Mouse (Mus musculus) cerebellum, postnatal 14 days (tissue): ENCODE measurements around the gene Iars2.

ENCODE experiments used
- DNase-seq, 2 experiments: peaks; one replicate each; pipeline ENCODE4 v3.0.0; 2021; ENCODE audit warnings: mixed read lengths in 2 of 2

Iars2 gene

DNA sequence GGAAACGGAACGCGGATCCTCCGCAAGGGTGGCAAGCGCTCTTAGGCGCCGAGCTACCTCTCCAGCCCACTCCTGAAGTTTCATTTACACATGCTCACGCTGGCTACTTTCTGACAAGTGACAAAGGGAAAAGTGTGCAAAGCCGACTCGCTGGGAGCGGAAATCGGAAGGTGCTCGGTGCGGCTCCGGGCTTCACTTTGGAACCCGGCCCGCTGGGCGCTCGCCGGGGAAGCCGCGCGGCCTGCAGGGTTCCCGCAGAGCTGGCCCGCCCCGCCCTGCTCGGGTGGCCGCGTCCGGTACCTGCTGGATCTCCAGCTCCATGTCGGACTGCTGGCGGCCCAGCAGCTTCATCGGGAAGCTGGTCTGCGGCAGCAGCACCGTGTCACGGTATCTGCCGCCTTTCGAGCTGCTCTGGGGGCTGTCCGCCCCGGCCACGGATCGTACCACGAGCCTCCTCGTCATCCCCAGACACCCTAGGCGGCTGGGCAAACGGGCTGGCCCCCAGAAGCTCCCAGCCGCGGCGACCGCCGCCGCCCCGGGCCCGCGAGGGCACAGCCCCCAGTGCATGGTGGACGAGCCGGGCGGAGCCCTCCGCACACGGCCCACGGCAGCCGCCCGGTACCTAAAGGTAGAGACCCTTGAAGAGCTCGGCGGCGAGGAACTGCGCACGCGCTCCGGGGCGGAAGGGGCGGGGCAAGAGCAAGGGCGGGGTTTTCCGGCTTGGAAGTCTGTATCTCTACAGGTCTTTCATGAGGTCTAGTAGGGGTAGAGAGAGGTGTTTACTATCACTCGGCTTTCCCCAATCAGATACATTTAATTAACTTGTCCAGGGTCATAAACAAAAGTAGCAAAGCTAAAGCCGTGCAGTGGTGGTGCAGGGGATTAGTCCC, at the start of gene Iars2:
TSS of gene Iars2 (minus strand) at position 676 of the 890 bp plus-strand sequence.
- peak; percentile 95 to 96 for DNase-seq

DNA sequence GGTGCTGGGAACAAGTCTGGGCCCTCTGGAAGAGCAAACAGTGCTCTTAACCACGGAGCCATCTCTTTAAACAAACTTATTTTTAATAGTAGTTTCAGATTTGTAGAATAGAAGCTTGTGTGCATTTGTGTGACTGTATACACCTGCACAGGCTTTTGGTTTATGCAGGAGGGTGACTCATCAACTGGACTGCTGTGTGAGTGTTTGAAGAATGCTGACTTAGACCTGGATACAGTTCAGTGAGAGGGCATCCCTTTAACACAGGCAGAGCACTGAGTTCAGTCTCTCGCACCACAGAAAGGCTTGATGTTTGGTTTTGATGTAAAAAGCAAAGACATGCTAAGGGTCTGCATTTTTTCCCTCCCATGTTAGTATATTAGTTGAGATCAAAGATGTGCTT, 48.2 kb upstream of the Iars2 start:
- no peak for DNase-seq

DNA sequence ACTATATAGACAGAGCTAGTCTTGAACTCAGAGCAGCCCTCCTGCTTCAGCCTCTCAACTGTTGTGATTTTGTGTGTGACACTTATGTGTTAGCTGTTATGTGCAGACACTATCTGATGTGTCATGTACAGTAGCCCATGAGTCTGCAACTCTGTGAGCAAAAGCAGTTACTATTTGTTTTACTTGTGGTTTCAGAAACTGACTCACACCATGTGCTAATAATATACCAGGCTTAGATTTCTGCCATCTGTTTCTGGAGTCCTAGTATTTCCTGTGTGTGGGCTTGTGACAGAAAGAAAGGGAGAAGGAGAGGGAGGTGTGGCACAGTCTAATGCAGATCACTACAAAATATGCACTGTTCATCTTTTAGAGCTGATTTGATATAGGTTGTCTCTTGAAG, 47.2 kb upstream of the Iars2 start:
- no peak for DNase-seq

DNA sequence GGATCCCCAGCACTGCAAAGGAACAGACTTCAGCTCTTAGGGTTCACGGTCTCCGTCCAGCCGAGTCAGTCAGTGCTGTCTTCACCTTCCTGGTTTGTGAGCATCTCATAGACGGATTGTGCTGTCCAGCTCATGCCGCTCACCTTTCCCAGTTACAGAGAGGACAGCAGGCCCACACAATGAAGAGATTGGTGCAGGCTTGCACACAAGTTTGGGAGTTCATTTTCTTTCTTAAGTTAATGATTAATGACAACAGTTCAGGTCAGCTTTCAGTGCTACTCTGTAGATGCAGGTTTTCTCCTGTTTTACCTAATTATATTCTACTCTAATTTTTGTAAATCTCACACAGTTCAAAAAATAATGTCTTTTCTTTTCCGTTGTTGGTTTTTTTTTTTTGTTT, 40.8 kb upstream of the Iars2 start:
- no peak for DNase-seq

DNA sequence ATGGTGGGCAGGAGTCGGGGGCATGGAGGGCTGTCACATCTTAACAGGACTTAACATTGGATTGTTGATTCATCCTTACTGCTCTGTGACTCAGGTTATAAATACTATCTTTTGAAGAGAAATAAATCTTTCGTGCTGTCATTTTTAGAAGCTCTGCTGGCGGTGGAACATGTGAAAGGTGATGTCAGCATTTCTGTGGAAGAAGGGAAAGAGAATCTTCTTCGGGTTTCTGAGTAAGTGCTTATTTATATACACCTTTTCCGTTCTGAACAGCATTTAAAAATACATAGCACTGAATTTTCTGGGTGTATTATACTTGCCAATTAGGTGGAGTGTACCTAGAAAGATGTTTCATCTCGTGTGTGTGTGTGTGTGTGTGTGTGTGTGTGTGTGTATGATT, 38.2 kb upstream of the Iars2 start:
- DNase-seq, result no peak

DNA sequence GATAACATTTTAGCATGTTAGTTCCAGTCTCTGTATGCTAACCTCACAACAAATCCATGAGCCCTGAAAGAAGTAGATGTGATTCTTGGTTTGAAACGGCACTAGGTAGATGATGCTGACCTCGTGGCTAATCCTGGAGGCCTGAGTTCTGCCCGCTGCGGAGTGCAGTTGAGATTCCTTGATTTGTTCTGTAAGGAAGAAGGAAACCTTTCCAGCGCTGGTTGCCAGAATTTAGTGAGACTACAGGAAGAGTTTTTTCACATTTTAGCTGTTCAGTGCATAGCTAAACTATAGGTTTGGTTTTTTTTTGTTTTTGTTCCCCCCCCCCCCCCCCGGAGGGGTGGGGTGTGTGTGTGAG, 35.0 kb upstream of the Iars2 start:
- DNase-seq, result peak in 1 of 2 experiments; percentile 5

DNA sequence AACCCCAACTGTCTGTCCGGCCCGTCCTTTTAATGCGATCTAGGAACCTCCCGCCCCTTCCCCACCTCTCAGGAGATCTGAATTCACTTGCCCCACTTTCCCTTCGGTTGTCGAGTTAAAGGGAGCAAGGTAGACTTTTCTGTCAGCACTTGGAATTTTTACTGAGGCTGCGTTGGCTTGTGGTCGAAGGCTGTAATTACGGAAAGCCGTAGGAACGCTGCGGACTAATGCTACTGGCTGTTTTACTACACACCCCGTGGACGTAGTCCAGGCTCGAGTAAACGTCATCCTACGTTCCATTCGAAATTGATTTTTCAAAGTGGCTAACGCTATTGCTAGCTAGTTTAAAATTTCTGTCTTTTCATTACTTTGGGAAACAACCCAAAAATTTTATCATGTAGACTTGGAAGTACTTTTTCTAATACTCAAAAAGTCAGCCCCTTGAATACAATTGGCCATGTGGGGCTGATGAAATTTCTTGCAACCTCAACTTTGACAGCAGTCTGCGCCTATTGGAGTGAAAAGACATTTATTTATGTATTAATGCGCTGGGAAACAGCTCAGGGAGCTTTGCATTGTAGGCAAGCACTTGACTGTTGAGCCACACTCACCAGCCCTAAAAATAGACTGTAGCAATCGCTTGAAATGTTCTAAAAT, 34.5 kb upstream of the Iars2 start:
- peak; percentile 54 to 65 for DNase-seq

DNA sequence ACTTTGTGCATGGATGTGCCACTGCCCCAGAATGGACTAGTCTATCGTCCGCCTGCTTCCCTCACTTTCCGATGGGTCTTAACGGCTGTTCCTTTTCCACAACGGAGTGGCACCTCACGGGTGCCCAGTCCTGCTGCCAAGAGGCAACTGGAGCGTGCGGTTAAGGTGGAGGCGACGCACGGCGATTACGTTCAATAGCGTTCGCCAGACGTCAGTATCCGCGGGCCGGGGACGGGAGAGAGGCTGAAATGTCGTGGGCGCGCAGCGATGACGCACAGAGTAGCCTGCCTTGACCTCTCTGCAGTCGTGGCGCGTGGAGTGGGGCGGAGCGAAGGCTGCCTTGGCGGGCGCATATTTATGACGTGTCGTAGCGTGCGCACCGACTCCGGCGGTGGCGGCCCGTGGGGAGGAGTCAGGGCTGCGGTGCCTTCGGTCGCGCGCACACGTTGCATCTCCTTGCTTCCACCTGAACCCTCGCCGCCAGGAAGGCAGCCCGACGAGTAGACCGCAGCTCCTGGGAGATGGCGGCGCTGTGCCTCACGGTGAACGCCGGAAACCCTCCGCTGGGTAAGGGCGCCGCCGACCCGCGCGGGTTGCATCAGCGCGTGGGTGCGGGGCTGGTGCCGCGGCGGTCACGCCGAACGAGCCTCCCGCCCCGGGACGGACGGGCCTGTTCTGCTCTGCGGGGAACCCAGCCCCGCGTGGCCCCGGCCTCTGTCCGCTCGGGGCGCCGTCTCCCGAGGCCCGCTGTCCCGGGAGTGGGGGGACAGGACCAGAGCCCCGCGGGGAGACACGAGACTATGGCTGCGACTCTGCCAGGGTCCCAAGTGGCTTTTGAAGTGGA, 33.7 kb upstream of the Iars2 start, which contains the start of gene Eprs:
TSS of gene Eprs (plus strand) at position 368 of the 844 bp plus-strand sequence.
- peak; percentile 99 for DNase-seq

DNA sequence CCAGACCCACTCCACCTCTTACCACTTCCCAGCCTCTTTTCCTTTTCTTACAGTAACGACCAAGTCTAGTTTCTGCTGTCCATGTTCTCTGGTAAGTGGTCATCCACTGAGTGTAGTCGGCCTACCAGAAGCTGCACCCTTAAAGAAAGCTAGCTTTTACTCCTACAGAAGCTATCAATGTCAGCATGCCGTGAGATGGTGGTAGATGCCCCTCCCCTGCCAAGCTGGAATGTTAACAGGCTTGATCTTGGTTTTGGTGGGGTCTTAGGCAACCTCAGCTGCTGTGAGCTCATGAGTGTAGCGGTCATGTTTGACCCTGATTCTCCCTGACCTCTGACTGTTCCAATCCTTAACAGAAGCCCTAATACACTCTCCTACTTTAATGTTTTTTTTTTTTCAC, 29.0 kb upstream of the Iars2 start:
- DNase-seq, result no peak

DNA sequence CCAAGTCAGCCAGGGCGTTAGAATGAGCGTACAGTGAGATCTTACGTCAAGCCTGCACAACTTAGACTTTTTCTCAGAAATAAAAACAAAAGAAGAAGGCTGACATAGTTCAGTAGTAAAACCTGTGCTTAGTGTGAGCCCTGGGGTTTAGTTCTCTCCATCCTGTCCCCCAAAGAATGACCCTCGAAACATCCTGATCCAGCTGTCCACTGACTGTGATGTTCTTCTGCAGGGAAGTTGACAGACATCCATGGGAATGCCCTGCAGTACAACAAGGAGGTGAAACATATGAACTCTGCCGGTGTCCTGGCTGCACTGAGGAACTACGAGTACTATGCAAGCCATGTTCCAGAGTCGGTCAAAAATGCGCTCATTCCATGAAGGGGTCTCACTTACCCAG, 27.1 kb upstream of the Iars2 start:
- DNase-seq, result no peak

DNA sequence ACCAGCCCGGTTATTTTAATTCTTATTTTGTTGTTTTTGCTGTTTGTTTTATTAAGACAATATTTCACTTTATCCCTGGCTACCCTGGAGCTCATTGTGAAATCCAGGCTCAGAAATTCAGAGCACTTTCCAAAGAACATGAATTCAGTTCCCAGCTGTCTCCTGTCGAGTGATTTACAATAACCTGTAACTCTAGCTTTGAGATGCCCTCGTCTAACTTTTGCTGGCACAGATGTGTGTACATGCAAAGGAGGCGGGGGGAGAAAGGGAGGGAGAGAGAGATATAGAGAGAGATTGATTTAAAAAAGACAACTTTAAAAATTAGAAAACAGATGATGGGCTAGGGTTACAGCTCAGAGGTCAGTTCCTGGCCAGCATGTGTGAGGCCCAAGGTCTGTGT, 25.5 kb upstream of the Iars2 start:
- no peak for DNase-seq

DNA sequence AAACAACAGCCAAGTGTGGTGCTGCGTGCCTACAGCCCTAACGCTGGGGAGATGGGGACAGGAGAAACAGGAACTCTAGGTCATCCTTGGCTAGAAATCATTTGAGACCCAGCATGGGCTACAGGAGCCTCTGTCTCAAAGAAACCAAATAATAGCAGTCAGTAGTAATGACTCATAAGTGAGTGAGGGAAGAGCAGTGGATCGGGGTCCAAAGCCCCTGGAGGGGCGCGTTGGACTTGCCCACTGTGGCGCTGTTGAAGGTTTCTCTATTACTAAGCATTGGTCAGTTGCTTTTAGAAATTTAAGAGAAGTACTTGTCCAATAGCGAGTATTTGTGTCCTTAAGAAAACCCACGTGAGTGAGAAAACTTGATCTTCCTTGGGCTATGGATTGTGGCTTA, 24.2 kb upstream of the Iars2 start:
- DNase-seq, result no peak

DNA sequence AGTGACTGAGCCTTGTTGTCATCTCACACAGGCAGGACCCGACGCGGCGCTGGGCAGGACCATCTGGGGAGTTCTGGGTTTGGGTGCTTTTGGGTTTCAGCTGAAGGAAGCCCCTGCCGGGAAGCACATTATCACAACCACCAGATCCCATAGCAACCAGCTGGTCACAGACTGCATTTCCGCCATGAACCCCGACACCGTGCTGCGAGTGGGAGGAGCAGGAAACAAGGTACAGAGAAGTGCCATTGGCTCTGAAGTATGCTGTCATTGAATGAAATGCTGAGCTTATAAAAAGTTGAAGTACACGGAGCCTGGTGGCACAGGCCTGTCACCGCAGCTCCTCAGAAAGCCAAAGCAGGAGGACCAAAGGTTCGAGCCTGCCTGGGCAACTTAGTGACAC, 23.0 kb upstream of the Iars2 start:
- no peak for DNase-seq

DNA sequence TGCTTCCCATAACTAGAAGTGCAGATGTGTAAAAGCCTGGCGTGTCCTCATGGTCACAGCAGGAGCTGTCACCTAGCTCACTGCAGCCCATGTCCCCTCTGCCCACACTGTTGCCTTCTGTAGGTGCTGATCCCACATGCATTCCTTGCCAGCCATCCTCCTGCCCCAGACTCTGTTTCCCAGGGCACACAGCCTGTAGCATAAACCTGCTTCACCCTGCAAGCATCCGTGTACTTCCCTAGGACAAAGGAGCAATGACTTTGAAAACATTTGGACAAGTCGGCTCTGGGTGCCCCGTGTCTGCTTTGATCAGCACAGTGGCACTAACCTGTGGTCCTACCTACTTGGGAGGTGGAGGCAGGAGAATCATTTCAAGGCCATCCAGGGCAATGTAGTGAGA, 21.4 kb upstream of the Iars2 start:
- DNase-seq, result no peak

DNA sequence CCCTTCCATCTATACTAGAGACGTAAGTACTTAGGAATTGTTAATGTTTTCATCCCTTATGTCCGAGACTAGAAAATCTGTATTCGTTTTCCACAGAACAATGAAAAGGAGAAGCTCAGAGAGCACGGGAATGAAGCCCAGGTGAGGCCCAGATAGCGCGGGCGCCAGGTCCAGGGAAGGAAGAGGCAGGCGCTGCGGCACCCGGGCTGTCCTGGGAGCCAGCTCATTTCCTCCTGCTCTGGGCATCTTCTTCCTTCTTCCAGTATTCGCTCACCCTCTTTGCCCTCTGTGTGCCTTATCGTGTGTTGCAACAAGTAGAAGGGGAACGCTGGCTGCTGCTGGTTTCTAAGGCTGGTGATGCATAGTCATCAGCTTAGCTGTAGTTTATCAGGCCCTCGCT, 20.5 kb upstream of the Iars2 start:
- DNase-seq, result no peak

DNA sequence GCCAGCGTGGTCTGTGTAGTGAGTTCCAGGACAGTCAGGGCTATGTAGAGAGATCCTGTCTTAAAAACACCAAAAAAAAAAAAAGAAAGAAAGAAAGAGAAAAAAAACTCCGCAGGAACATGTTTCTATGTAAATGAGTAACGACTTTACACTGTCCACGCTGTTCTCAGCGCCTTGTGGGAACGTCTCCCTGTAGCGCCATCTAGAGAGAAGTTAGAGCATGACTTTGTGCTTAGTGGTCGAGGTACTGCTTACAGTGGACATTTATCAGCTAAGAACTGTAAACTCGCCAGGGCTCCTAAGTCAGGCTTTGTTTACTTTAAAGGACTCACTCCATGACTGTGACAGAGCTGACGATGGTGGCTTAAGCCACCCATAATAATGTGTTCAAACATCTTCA, 17.0 kb upstream of the Iars2 start:
- no peak for DNase-seq

DNA sequence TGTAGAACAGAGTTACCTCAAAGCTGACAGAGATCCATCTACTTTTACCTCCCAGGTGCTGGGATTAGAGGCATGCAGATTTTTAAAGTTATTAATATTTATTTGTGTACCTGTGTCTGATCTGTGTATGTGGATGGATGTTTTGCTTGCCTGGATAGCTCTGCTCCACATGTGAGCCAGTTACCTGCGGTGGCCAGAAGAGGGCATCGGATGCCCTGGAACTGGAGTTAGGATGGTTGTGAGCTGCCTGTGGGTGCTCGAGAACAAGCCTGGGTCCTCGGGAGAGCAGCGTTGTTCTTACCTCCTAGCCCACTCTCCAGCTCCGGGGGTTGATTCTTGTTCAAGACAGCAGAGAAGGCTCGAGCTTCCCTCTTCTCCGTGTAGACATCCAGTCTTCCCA, 14.2 kb upstream of the Iars2 start:
- DNase-seq, result no peak

DNA sequence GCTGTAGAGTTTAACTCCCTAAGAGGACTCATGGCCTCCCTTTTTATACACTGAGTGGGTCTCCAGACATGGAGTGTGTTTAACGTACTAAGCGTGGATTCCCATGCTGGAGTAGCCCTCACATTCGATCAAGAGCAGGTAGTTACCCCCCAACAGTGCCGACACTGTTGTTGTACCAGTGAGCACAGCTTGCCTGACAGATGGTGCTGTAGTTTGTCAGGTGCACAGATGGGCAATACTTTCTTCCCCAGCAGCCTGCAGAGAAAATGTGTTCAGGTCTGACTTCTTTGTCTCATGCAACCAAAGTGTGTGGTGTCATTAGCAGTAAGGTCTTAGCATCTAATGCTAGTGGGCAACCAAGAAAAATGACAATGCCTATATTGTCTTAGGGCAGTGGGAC, 13.2 kb upstream of the Iars2 start:
- no peak for DNase-seq

DNA sequence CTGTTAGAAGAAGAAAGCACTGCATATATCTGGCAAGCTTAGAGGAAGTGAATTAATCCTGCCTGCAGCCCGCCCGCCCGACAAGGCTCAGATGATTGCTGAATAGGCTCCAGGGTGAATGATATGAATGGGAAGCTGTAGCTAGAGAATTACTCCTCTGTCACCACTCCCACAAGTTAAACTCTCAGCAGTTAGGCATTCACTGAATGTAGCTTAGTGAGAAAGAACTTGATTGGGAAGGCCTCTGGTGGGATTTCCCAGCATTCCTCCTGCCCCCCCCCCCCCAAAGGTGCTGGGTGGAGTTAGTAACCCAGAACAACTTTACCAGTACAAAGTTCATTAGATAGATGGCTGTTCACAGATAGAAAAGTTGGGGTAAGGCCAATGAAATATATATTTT, 7.3 kb upstream of the Iars2 start:
- DNase-seq, result no peak

DNA sequence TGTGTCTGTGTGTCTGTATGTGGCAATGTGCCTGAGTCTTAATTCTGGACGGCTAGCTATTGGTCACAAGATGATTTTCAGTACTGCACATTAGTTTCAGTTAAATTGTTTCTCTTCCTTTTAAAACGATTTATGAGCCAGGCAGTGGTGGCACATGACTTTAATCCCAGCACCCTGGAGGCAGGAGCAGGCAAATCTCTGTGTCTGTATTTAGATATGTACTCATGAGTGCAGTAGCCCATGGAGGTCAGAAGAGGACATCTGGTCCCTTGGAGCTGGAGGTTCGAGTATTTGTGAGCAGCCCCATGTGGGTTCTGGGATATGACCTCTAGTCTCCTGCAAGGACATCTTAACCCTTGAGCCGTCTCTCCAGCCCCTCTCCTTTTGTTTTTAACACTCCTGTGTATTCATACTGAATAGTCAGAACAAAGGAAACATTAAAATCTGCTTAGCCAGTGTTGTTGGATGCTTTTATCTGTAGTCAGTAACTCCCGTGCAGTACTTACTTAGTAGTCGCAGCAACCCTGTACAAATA, 6.1 kb upstream of the Iars2 start:
- no peak for DNase-seq

DNA sequence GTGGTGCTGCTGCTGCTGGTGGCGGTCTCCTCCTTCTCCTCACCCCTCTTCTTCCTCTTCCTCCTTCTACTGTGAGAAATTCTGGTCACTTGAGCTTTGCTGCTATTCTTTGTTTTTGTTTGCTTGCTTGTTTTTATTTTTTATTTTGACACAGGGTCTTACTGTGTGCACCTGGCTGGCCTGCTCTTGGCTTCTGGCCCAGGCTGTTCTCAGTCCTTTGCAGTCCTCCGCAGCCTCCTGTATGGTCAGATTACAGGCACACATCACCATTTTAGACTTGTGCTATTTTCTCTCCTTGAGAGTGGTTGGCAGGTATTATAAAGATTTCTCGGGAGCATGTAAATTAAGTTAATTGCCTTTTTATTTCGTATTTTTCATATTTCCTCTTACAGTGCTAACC, 4.9 kb upstream of the Iars2 start:
- DNase-seq, result peak; percentile 21 to 43

DNA sequence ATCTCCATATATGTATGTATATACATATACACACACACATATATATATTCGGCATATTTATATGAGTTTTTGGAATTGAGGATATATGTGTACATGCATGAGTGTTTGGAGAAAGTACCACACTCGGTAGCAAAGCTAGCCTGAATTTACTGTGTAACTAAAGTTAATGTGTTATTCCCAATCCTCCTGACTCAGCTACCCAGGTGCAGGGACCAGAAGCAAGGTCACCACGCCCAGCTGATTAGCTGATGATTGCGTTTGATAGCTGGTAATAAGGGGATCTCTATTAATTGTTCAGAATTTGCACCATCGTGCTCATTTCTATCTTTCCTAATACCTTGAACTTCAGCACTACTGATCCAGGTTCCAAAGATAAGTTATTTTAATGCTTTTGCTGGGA, 4.5 kb upstream of the Iars2 start:
- no peak for DNase-seq

DNA sequence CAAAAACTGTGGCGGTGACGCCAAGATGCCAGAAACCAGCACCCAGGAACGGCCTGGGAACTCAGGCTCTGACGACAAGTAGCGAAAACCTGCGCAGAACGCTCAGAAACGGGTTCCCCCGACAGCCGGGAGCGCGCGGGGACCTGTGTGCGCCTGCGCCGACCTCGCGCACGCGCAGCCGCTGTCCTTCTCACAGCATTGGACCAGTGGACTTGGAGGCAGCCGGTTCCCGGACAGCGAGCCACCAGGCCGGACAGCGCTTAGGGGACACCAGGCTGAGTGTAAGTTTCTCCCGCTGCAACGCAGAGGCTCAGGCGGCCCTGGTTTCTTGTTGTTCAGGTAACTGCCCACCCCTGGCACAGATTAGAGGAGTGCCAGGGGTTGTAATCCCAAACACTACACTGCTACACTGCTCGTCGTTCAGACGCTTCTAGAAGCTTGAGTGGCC, 2.8 kb upstream of the Iars2 start, which contains the start of gene Bpnt1:
TSS of gene Bpnt1 (plus strand) at position 167 of the 448 bp plus-strand sequence.
- peak; percentile 91 to 93 for DNase-seq
